Mouse (Mus musculus) MEL (cell line): ENCODE results near the gene Rsph3a. TPM values are rescaled to one million over a fixed set of nuclear protein-coding genes. Genes with fewer than 3 reads are reported as not detected.

ENCODE experiments used
- DNase-seq: peaks from one replicate; pipeline ENCODE4 v3.0.0; 2011; ENCODE audit warnings: low read depth, low spot score
- H3K27ac ChIP-seq: 2 replicates; pipeline ENCODE4 v1.5.1; 2012; ENCODE audit warnings: low read depth, mild to moderate bottlenecking, control low read depth, low read length, moderate library complexity; ENCODE audit not compliant: control insufficient read depth
- H3K27me3 ChIP-seq, 2 experiments: fragments of 150-350 bp in 1 of 2; sonication (generic) in 1 of 2; 2 replicates each; pipeline ENCODE4 v1.6.1; 2012; ENCODE audit warnings: low read length in 2 of 2, mild to moderate bottlenecking in 2 of 2, improper control_type of control experiment in 1 of 2, moderate library complexity in 1 of 2; ENCODE audit not compliant: insufficient read depth in 2 of 2, control insufficient read depth in 1 of 2
- H3K36me3 ChIP-seq, 2 experiments: 2 replicates each; pipeline ENCODE4 v1.6.1; 2012 to 2014; ENCODE audit warnings: low read length in 2 of 2, improper control_type of control experiment in 1 of 2, inconsistent platforms in 1 of 2, mild to moderate bottlenecking in 1 of 2; ENCODE audit not compliant: insufficient read depth in 2 of 2, control insufficient read depth in 1 of 2
- H3K4me1 ChIP-seq, 2 experiments: fragments of 150-350 bp in 1 of 2; sonication (generic) in 1 of 2; 2 replicates each; pipeline ENCODE4 v1.6.1; 2012; ENCODE audit warnings: low read length in 2 of 2, improper control_type of control experiment in 1 of 2, mild to moderate bottlenecking in 1 of 2; ENCODE audit not compliant: insufficient read depth in 2 of 2, control insufficient read depth in 1 of 2
- H3K4me3 ChIP-seq, 2 experiments: fragments of 150-350 bp in 1 of 2; sonication (generic) in 1 of 2; 2 replicates each; pipeline ENCODE4 v1.5.1; 2012; ENCODE audit warnings: low read depth in 2 of 2, low read length in 2 of 2, mild to moderate bottlenecking in 2 of 2, moderate library complexity in 2 of 2, control low read depth in 1 of 2, improper control_type of control experiment in 1 of 2; ENCODE audit not compliant: control insufficient read depth in 1 of 2, insufficient read depth in 1 of 2
- H3K79me2 ChIP-seq: 2 replicates; pipeline ENCODE4 v1.6.1; 2012; ENCODE audit warnings: mild to moderate bottlenecking, low read length, moderate library complexity; ENCODE audit not compliant: control insufficient read depth, poor library complexity, insufficient read depth
- H3K9ac ChIP-seq: 2 replicates; pipeline ENCODE4 v1.6.1; 2012; ENCODE audit warnings: low read depth, mild to moderate bottlenecking, control low read depth, low read length, moderate library complexity; ENCODE audit not compliant: control insufficient read depth, poor library complexity, severe bottlenecking
- H3K9me3 ChIP-seq: fragments of 150-350 bp; sonication (generic); replicated peaks from 2 replicates; pipeline ENCODE4 v1.6.1; 2012; ENCODE audit warnings: mild to moderate bottlenecking, low read length, improper control_type of control experiment, moderate library complexity; ENCODE audit not compliant: insufficient read depth
- CHD1 ChIP-seq: IDR thresholded peaks from 2 replicates; pipeline ENCODE4 v1.6.1; 2012; ENCODE audit warnings: low read depth, mild to moderate bottlenecking, inconsistent platforms, low read length, improper control_type of control experiment
- CHD2 ChIP-seq: IDR thresholded peaks from 2 replicates; pipeline ENCODE4 v1.6.1; 2011; ENCODE audit warnings: low read length, improper control_type of control experiment
- ELF1 ChIP-seq: IDR thresholded peaks from 2 replicates; pipeline ENCODE4 v1.6.1; 2014; ENCODE audit warnings: low read depth, mild to moderate bottlenecking, inconsistent platforms, low read length, improper control_type of control experiment, moderate library complexity
- ETS1 ChIP-seq: IDR thresholded peaks from 2 replicates; pipeline ENCODE4 v1.6.1; 2012; ENCODE audit warnings: low read depth, mild to moderate bottlenecking, inconsistent platforms, low read length, improper control_type of control experiment, moderate library complexity
- GABPA ChIP-seq: IDR thresholded peaks from 2 replicates; pipeline ENCODE4 v1.6.1; 2012; ENCODE audit warnings: low read depth, mild to moderate bottlenecking, inconsistent platforms, low read length, improper control_type of control experiment, moderate library complexity
- HCFC1 ChIP-seq: IDR thresholded peaks from 2 replicates; pipeline ENCODE4 v1.6.1; 2012; ENCODE audit warnings: low read depth, mild to moderate bottlenecking, inconsistent platforms, low read length, improper control_type of control experiment, moderate library complexity
- KAT2A ChIP-seq: conservative IDR thresholded peaks from 2 replicates; pipeline ENCODE4 v1.6.1; 2012; ENCODE audit warnings: low read depth, low read length, improper control_type of control experiment, inconsistent platforms
- MAX ChIP-seq: IDR thresholded peaks from 2 replicates; pipeline ENCODE4 v1.6.1; 2011; ENCODE audit warnings: low read length, improper control_type of control experiment
- MAZ ChIP-seq: IDR thresholded peaks from 2 replicates; pipeline ENCODE4 v1.6.1; 2012; ENCODE audit warnings: low read depth, mild to moderate bottlenecking, inconsistent platforms, low read length, improper control_type of control experiment
- MXI1 ChIP-seq: IDR thresholded peaks from 2 replicates; pipeline ENCODE4 v1.6.1; 2011; ENCODE audit warnings: mild to moderate bottlenecking, low read depth, low read length, improper control_type of control experiment
- NELFE ChIP-seq: IDR thresholded peaks from 2 replicates; pipeline ENCODE4 v1.6.1; 2011; ENCODE audit warnings: low read depth, low read length, improper control_type of control experiment
- POLR2A ChIP-seq, 2 experiments: IDR thresholded peaks; 2 replicates each; pipeline ENCODE4 v1.6.1; 2011 to 2012; ENCODE audit warnings: low read length in 2 of 2, mild to moderate bottlenecking in 2 of 2, control low read depth in 1 of 2, improper control_type of control experiment in 1 of 2, low read depth in 1 of 2, moderate library complexity in 1 of 2; ENCODE audit not compliant: control insufficient read depth in 1 of 2, insufficient read depth in 1 of 2, poor library complexity in 1 of 2
- POLR2AphosphoS5 ChIP-seq: IDR thresholded peaks from 2 replicates; pipeline ENCODE4 v1.6.1; 2012; ENCODE audit warnings: low read depth, borderline replicate concordance, mild to moderate bottlenecking, inconsistent platforms, low read length, moderate library complexity, mixed read lengths
- RAD21 ChIP-seq: IDR thresholded peaks from 2 replicates; pipeline ENCODE4 v1.6.1; 2011; ENCODE audit warnings: mild to moderate bottlenecking, low read depth, low read length, improper control_type of control experiment
- SIN3A ChIP-seq: IDR thresholded peaks from 2 replicates; pipeline ENCODE4 v1.6.1; 2012; ENCODE audit warnings: low read length, improper control_type of control experiment, inconsistent platforms
- SMC3 ChIP-seq: IDR thresholded peaks from 2 replicates; pipeline ENCODE4 v1.6.1; 2011; ENCODE audit warnings: low read depth, low read length, improper control_type of control experiment
- TCF12 ChIP-seq: IDR thresholded peaks from 2 replicates; pipeline ENCODE4 v1.6.1; 2014; ENCODE audit warnings: low read depth, mild to moderate bottlenecking, inconsistent platforms, low read length, improper control_type of control experiment, moderate library complexity
- USF1 ChIP-seq: IDR thresholded peaks from 2 replicates; pipeline ENCODE4 v1.6.1; 2014; ENCODE audit warnings: low read depth, mild to moderate bottlenecking, inconsistent platforms, low read length, improper control_type of control experiment, moderate library complexity
- ZC3H11A ChIP-seq: IDR thresholded peaks from 2 replicates; pipeline ENCODE4 v1.6.1; 2012; ENCODE audit warnings: low read depth, mild to moderate bottlenecking, inconsistent platforms, low read length, improper control_type of control experiment
- ZMIZ1 ChIP-seq: IDR thresholded peaks from 2 replicates; pipeline ENCODE4 v1.6.1; 2012; ENCODE audit warnings: low read depth, mild to moderate bottlenecking, inconsistent platforms, low read length, improper control_type of control experiment, moderate library complexity
- polyA plus RNA-seq, 2 experiments: library from polyadenylated mRNA; stranded (reverse) in 1 of 2; unstranded in 1 of 2; fragments of >175 nt in 1 of 2; fragments of >200 nt in 1 of 2; gene quantifications; 2 replicates each; pipeline versions ENCODE4 v1.2.1 to v1.2.4; 2012; ENCODE audit warnings: low replicate concordance in 2 of 2, low read depth in 1 of 2; ENCODE audit not compliant: insufficient read length in 2 of 2, insufficient read depth in 1 of 2, missing spikeins in 1 of 2
- total RNA-seq: library from RNA; depleted of rRNA; stranded (reverse); fragments of 300-350 nt; gene quantifications from 2 replicates; pipeline ENCODE4 v1.2.3, GENCODE M21; 2012

Gene Rsph3a
- total and polyA plus RNA-seq, 3 experiments = 18.7 to 37.4 TPM; not detected in 1

- peak; percentile 58 for DNase-seq
- H3K27ac ChIP-seq = no peak overlapping the region
- no peaks in the 10 kb centered on the region for H3K9me3 ChIP-seq
- H3K9ac ChIP-seq = peak overlapping the region; percentile 36
- peaks cover 0 to 11% of the 10 kb centered on the region in 2 experiments; a peak in 2 of 4 replicates for H3K4me1 ChIP-seq
- H3K27me3 ChIP-seq = peaks cover 2 to 6% of the 10 kb centered on the region in 2 experiments; a peak in 3 of 4 replicates
- TF ChIP-seq ELF1 (peak; percentile 24; the same call in 1 of the 2 replicates), HCFC1 (0 out of 2 replicates have a peak, but pooled peaks have one; percentile 29), CHD1 (no peak), POLR2A (IDR thresholded peaks at IDR 0.05; ENCODE audit: control insufficient read depth in 1 of 2, insufficient read depth in 1 of 2, low read depth in 1 of 2, low read length in 2 of 2, poor library complexity in 1 of 2) (peak in 1 of 2 experiments; percentile 23; a peak in 1 of 4 replicates), USF1 (0 out of 2 replicates have a peak, but pooled peaks have one; percentile 8)
- H3K36me3 ChIP-seq = no peaks in the 10 kb centered on the region
- no peaks in the 10 kb centered on the region for H3K79me2 ChIP-seq
- peak overlapping the region; percentile 70 to 89 for H3K4me3 ChIP-seq
These were observed 48.3 kb upstream of the Rsph3a start for GRCm38 (mm10) chr17:7897120-7897519.

- TF ChIP-seq RAD21 (no peak), MAX (peak; percentile 47; the same call in 1 of the 2 replicates)
- TF ChIP-seq, all 39 proteins: peak for 1
- Histone ChIP-seq H3K27me3 (peaks cover 2 to 3% of the 10 kb centered on the region in 2 experiments; a peak in 2 of 4 replicates), H3K36me3 (no peaks in the 10 kb centered on the region), H3K79me2 (no peaks in the 10 kb centered on the region), H3K9ac (peak overlapping the region; percentile 36; the same call in 1 of the 2 replicates), H3K4me3 (peak overlapping the region; percentile 70 to 89; a peak in 3 of 4 replicates), H3K9me3 (no peaks in the 10 kb centered on the region), H3K27ac (no peak overlapping the region), H3K4me1 (peaks cover 0 to 9% of the 10 kb centered on the region in 2 experiments; a peak in 2 of 4 replicates)
- DNase-seq = peak; percentile 20
These were observed 47.7 kb upstream of the Rsph3a start for GRCm38 (mm10) chr17:7897756-7898155.

- no peak overlapping the region for H3K4me3 ChIP-seq
- no peak overlapping the region for H3K9ac ChIP-seq
- peaks cover 0 to 7% of the 10 kb centered on the region in 2 experiments; a peak in 2 of 4 replicates for H3K4me1 ChIP-seq
- H3K79me2 ChIP-seq = no peaks in the 10 kb centered on the region
- peaks cover 1 to 2% of the 10 kb centered on the region in 2 experiments; a peak in 2 of 4 replicates for H3K27me3 ChIP-seq
- no peak overlapping the region for H3K27ac ChIP-seq
- H3K9me3 ChIP-seq = no peaks in the 10 kb centered on the region
- no peaks in the 10 kb centered on the region for H3K36me3 ChIP-seq
- no peak for TF ChIP-seq POLR2AphosphoS5
- no peak for TF ChIP-seq SMC3
- TF ChIP-seq CHD2 = no peak
- no peak for TF ChIP-seq MAX
- TF ChIP-seq TCF12 = no peak
- no peak for TF ChIP-seq MAZ
- TF ChIP-seq ZMIZ1 = no peak
- no peak for TF ChIP-seq MXI1
- TF ChIP-seq GABPA = no peak
- TF ChIP-seq CHD1 = no peak
- TF ChIP-seq NELFE = no peak
- no peak for TF ChIP-seq ZC3H11A
- no peak for TF ChIP-seq SIN3A
- TF ChIP-seq ETS1 = no peak
- no peak for TF ChIP-seq KAT2A
- DNase-seq = no peak
These were observed 46.2 kb upstream of the Rsph3a start for GRCm38 (mm10) chr17:7899233-7899632.
